Mouse (Mus musculus): ENCODE measurements at regions not wholly inside any gene's neighbourhood (a gene's known extent, or its start where the extent isn't known, plus 50 kb on each side); places are given as distances from the start of the nearest gene placed in this dataset.

DNA sequence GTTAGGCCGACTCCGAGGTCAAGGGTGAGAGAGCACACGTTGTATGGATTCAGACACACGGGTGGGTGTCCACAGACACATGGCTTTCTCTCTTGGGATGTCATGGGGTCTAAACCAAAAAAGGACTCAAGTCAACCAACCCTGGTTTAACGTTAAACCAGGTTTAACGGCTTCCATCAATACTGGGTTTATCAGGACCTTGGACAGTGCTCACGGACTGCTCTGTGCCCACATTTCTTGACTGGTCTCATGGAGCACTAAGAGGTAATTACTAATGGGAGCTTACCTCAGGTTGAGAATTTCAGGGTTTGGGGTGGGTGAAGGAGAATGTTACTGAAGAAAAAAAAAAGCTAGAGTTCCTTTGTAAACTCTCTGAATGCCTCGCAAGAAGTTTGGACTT lies 72.7 kb upstream of the Unc5a start:
- no peaks in the 10 kb centered on the region for H3K27me3 ChIP-seq (ENCODE audit: control insufficient read depth, insufficient read depth, low read length)
- H3K4me2 ChIP-seq (ENCODE audit: low read depth, low read length): no peak overlapping the region
- H3K4me1 ChIP-seq (ENCODE audit: control insufficient read depth, insufficient read depth, low read length): peaks cover 11% of the 10 kb centered on the region
- H3K9me3 ChIP-seq (ENCODE audit: control insufficient read depth, low read length): no peaks in the 10 kb centered on the region
- no peak for ATAC-seq (ENCODE audit: low read depth)
- WGBS: 38% methylated on average over 8 of the region's 8 CpGs
- H3K9ac ChIP-seq (replicated peaks; ENCODE audit: low read depth, low read length): no peak overlapping the region
- H3K4me3 ChIP-seq (ENCODE audit: low read depth, low read length): no peak overlapping the region
- no peaks in the 10 kb centered on the region for H3K36me3 ChIP-seq (ENCODE audit: control insufficient read depth, insufficient read depth, low read length)
- H3K27ac ChIP-seq (ENCODE audit: low read depth, low read length): no peak overlapping the region

DNA sequence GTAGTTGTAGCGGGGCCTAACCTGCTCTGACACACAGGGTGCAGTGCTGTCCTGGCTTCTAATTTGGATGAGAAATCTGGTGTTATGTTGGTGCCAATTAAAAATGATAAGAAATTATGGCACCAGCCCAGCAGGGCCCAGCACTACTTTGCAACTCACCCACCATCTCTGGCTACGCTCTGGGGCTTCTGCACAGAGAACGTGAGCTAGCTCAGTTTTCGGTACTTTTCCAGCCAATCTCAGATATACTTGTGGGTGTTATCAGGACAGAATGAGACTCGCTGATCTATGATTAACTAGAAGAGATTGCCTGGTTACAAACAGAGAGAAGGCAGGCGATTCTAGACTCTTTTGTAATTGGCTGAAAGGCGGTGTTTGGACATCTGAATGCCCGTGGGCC lies 71.6 kb upstream of the Unc5a start:
- no peaks in the 10 kb centered on the region for H3K36me3 ChIP-seq (ENCODE audit: control insufficient read depth, insufficient read depth, low read length)
- no peaks in the 10 kb centered on the region for H3K27me3 ChIP-seq (ENCODE audit: control insufficient read depth, insufficient read depth, low read length)
- H3K4me3 ChIP-seq (ENCODE audit: low read depth, low read length): no peak overlapping the region
- no peak for ATAC-seq (ENCODE audit: low read depth)
- WGBS: 78% methylated on average over 8 of the region's 8 CpGs
- peaks cover 11% of the 10 kb centered on the region for H3K4me1 ChIP-seq (ENCODE audit: control insufficient read depth, insufficient read depth, low read length)
- H3K9ac ChIP-seq (replicated peaks; ENCODE audit: low read depth, low read length): no peak overlapping the region
- no peak overlapping the region for H3K27ac ChIP-seq (ENCODE audit: low read depth, low read length)
- no peaks in the 10 kb centered on the region for H3K9me3 ChIP-seq (ENCODE audit: control insufficient read depth, low read length)
- no peak overlapping the region for H3K4me2 ChIP-seq (ENCODE audit: low read depth, low read length)

DNA sequence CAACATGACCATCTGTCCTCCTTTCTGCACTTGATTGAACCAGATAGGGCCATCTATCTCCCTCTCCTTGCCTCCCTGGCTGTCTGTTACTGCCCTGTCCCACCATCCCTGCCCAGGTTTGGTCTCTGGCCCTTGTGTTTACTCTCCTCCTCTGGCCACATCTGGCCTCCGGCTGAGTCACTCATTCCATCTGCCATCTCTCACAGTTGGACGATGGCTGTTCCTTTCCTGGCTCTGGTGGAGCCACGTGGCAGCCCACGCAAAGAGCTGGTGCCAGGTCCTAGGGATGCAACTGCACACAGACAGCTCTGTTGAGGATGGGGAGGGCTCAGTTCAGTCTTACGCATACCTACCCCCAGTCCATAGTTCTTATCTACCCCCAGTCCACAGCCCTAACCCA lies 69.9 kb upstream of the Unc5a start:
- H3K4me1 ChIP-seq (ENCODE audit: control insufficient read depth, insufficient read depth, low read length): peaks cover 12% of the 10 kb centered on the region
- H3K9ac ChIP-seq (replicated peaks; ENCODE audit: low read depth, low read length): no peak overlapping the region
- no peak overlapping the region for H3K4me3 ChIP-seq (ENCODE audit: low read depth, low read length)
- no peak for ATAC-seq (ENCODE audit: low read depth)
- no peaks in the 10 kb centered on the region for H3K36me3 ChIP-seq (ENCODE audit: control insufficient read depth, insufficient read depth, low read length)
- H3K27me3 ChIP-seq (ENCODE audit: control insufficient read depth, insufficient read depth, low read length): no peaks in the 10 kb centered on the region
- no peak overlapping the region for H3K4me2 ChIP-seq (ENCODE audit: low read depth, low read length)
- no peak overlapping the region for H3K27ac ChIP-seq (ENCODE audit: low read depth, low read length)
- no peaks in the 10 kb centered on the region for H3K9me3 ChIP-seq (ENCODE audit: control insufficient read depth, low read length)
- 78% methylated on average over 5 of the region's 5 CpGs for WGBS

DNA sequence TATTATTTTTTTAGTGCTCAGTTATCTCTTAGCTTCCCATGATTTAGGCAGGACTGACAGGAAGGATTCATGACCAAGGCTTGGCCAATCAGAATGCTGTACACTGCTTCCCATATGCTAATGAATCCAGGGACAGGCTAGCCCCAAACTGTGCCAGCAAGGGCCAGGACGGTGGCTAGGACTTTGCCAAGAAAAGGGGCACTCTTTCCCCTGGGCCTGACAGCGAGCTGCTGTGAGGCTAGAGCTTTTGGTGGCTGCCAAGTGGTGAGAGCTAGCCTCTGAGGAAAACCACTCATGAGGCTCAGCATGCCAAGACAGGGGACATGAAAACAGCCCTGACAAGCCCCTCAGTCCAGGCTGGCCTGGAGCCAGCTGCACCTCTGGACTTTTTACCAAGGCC lies 69.0 kb upstream of the Unc5a start:
- Histone ChIP-seq H3K9ac (replicated peaks; ENCODE audit: low read depth, low read length) (no peak overlapping the region), H3K36me3 (ENCODE audit: control insufficient read depth, insufficient read depth, low read length) (no peaks in the 10 kb centered on the region), H3K4me1 (ENCODE audit: control insufficient read depth, insufficient read depth, low read length) (peaks cover 10% of the 10 kb centered on the region), H3K9me3 (ENCODE audit: control insufficient read depth, low read length) (no peaks in the 10 kb centered on the region), H3K4me3 (ENCODE audit: low read depth, low read length) (no peak overlapping the region), H3K27me3 (ENCODE audit: control insufficient read depth, insufficient read depth, low read length) (no peaks in the 10 kb centered on the region), H3K27ac (ENCODE audit: low read depth, low read length) (no peak overlapping the region), H3K4me2 (ENCODE audit: low read depth, low read length) (no peak overlapping the region)
- ATAC-seq (ENCODE audit: low read depth): peak; percentile 45; the same call in 1 of the 2 replicates
- 40% methylated on average over 2 of the region's 2 CpGs for WGBS

DNA sequence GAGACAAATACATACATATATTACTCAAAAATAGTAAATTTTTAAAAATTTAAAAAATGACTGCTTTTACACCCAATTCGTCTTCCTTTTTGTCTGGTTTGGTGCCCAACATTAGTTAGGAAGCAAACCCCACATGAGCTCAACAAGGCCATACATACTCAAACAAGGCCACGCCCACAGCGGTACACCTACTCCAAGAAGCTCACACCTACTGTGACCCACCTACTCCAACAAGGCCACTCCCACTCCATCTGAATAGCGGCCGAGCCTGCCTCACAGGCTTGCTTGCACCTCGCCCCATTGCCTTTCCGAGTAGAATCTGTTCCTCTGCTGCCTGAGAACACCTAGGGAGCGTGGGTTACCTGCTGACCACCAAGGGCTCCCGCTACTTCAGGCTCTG lies 66.4 kb upstream of the Unc5a start:
- ATAC-seq (ENCODE audit: low read depth): no peak
- WGBS: 66% methylated on average over 9 of the region's 9 CpGs
- no peaks in the 10 kb centered on the region for H3K27me3 ChIP-seq (ENCODE audit: control insufficient read depth, insufficient read depth, low read length)
- H3K36me3 ChIP-seq (ENCODE audit: control insufficient read depth, insufficient read depth, low read length): no peaks in the 10 kb centered on the region
- no peak overlapping the region for H3K9ac ChIP-seq (replicated peaks; ENCODE audit: low read depth, low read length)
- no peak overlapping the region for H3K4me3 ChIP-seq (ENCODE audit: low read depth, low read length)
- H3K9me3 ChIP-seq (ENCODE audit: control insufficient read depth, low read length): no peaks in the 10 kb centered on the region
- H3K4me2 ChIP-seq (ENCODE audit: low read depth, low read length): no peak overlapping the region
- no peak overlapping the region for H3K27ac ChIP-seq (ENCODE audit: low read depth, low read length)
- H3K4me1 ChIP-seq (ENCODE audit: control insufficient read depth, insufficient read depth, low read length): peaks cover 17% of the 10 kb centered on the region

DNA sequence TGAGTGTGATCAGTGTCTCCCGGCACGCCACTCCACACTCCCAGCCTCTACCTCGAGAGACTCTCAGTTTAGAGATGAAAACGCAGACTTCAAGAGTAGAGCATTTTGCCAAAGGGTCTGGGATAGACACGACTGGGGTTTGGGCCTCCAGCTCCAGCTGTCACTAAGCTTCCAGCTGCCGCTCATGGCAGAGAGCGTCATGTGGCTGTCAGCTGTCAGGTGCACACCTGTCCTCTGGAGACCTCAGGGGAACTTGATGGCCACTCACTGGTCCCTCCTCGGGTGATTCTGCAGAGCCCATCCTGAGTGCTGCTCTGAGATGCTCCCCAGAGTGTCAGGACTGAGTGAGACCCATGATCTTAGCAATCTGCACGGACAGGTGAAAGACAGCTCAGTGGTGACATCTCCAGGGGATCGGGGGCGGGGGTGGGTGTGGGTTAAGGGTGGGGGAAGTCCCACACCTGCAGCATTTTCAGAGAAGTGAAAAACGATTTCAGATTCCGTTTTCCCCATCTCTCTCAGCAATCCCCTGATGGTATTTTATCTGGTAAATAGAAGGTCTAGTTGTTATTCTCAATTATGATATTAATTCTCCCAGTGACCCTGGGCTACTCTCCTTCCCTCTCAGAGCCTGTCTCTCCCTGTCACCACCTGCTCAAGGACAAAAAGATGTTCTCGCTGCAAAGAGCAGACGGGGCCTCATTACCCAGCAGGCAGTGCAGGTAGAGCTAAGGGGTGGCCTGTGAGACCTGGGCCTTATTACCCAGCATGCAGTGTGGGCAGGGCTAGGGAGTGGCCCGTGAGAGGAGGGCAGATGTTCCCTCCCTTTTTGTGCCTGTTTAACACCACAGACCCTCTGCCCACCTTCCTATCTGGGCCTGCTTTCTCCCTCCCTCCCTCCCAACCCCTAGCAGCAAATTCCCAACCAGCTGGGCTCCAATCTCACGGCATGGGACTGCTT lies 65.2 kb upstream of the Unc5a start:
- ATAC-seq (ENCODE audit: low read depth): peak; percentile 33
- Histone ChIP-seq H3K9me3 (ENCODE audit: control insufficient read depth, low read length) (no peaks in the 10 kb centered on the region), H3K4me3 (ENCODE audit: low read depth, low read length) (no peak overlapping the region), H3K27ac (ENCODE audit: low read depth, low read length) (peak overlapping the region; percentile 2; the same call in 1 of the 2 replicates), H3K4me1 (ENCODE audit: control insufficient read depth, insufficient read depth, low read length) (peaks cover 18% of the 10 kb centered on the region), H3K36me3 (ENCODE audit: control insufficient read depth, insufficient read depth, low read length) (no peaks in the 10 kb centered on the region), H3K9ac (replicated peaks; ENCODE audit: low read depth, low read length) (no peak overlapping the region; the same call in 1 of the 2 replicates), H3K4me2 (ENCODE audit: low read depth, low read length) (no peak overlapping the region), H3K27me3 (ENCODE audit: control insufficient read depth, insufficient read depth, low read length) (no peaks in the 10 kb centered on the region)
- 41% methylated on average over 17 of the region's 17 CpGs for WGBS

DNA sequence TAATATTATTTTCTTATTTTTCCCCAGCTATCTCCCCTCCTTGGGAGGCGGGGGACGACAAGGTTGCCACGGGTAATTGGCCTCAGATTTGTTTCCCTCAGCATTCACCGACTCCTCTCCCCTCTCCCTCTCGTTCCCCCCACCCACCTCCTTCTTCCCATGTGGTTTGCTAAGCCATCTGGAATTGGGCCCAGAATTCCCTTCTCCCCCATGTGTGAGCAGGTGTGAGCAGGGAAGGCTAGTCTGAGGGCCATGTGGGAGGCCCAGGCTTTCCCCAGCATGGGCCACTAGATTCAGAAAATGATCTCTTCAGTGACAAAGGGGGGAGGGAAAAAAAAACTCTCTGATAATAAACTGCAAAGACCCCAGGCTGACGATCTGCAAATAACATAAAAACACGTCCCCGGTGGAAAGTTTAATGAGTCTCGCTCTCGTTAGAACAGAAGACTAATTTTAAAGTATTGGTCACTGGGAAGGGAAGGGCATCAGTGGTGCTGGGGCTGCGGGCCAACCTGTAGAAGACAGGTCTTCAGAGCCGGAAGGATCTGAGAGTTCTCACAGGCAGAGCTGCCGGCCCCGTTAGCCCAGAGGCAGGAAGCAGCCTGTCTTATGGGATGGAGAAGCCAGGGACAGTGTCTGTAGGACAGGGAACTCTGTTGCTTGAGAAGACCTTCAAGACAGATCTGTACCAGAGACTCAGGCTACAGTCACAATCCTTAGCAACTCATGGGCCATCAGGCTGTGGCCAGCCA lies 64.3 kb upstream of the Unc5a start:
- peak overlapping the region; percentile 2; the same call in 1 of the 2 replicates for H3K27ac ChIP-seq (ENCODE audit: low read depth, low read length)
- ATAC-seq (ENCODE audit: low read depth): peak; percentile 39; the same call in 1 of the 2 replicates
- peaks cover 18% of the 10 kb centered on the region for H3K4me1 ChIP-seq (ENCODE audit: control insufficient read depth, insufficient read depth, low read length)
- H3K36me3 ChIP-seq (ENCODE audit: control insufficient read depth, insufficient read depth, low read length): no peaks in the 10 kb centered on the region
- H3K9ac ChIP-seq (replicated peaks; ENCODE audit: low read depth, low read length): no peak overlapping the region; the same call in 1 of the 2 replicates
- H3K4me3 ChIP-seq (ENCODE audit: low read depth, low read length): no peak overlapping the region
- H3K9me3 ChIP-seq (ENCODE audit: control insufficient read depth, low read length): no peaks in the 10 kb centered on the region
- WGBS: 28% methylated on average over 14 of the region's 14 CpGs
- no peaks in the 10 kb centered on the region for H3K27me3 ChIP-seq (ENCODE audit: control insufficient read depth, insufficient read depth, low read length)
- no peak overlapping the region for H3K4me2 ChIP-seq (ENCODE audit: low read depth, low read length)

DNA sequence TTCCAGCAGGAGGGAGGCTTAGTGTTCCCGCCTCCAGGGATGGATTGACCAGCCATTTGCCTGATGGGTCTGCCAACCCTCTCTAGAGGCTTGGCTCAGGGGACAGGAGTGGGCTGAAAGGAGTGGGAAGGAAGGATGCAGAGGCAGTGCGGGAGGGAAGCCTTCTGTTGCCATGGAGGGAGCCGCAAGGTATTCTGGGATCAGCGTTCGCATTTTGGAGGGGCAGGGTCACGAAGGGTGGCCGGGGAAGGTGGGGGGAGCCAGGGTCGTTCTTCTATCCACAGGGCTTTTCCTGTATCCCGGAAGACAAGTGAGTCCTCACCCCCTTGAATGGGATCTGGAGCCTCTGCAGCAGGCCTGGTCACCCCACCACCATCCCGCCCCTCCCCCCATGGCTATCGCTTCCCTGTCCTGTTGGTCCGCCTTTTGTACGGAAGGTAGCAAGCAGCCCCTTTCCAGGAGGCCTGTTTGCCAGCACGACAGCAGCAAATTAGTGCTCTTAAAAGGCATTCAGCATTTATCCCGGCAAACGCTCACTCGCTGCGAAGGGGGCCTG lies 61.8 kb upstream of the Unc5a start:
- WGBS: 8% methylated on average over 18 of the region's 18 CpGs
- ATAC-seq (ENCODE audit: low read depth): peak; percentile 12; the same call in 1 of the 2 replicates
- H3K9ac ChIP-seq (replicated peaks; ENCODE audit: low read depth, low read length): 0 out of 2 replicates have a peak overlapping the region, but pooled peaks have one; percentile 32

More for the DNA sequence above, 61.8 kb upstream of the Unc5a start:
- Histone ChIP-seq H3K4me3 (ENCODE audit: low read depth, low read length) (no peak overlapping the region), H3K9me3 (ENCODE audit: control insufficient read depth, low read length) (no peaks in the 10 kb centered on the region), H3K27me3 (ENCODE audit: control insufficient read depth, insufficient read depth, low read length) (no peaks in the 10 kb centered on the region), H3K27ac (ENCODE audit: low read depth, low read length) (no peak overlapping the region), H3K4me2 (ENCODE audit: low read depth, low read length) (peak overlapping the region; percentile 39), H3K4me1 (ENCODE audit: control insufficient read depth, insufficient read depth, low read length) (peaks cover 18% of the 10 kb centered on the region), H3K36me3 (ENCODE audit: control insufficient read depth, insufficient read depth, low read length) (no peaks in the 10 kb centered on the region)
